Mouse (Mus musculus) megakaryocyte-erythroid progenitor cell, adult 5-6 weeks (primary cell): ENCODE measurements around the gene Tle3. TPM values are rescaled to one million over a fixed set of nuclear protein-coding genes. Genes with fewer than 3 reads are reported as not detected.

Experiments
- ATAC-seq: replicated peaks from 2 replicates; pipeline ENCODE4 v1.8.0; 2016; ENCODE audit warnings: mild to moderate bottlenecking, inconsistent platforms; ENCODE audit not compliant: severe bottlenecking, poor library complexity, low FRiP score, low TSS enrichment
- total RNA-seq, 2 experiments: library from RNA; stranded (forward) in 1 of 2; stranded (reverse) in 1 of 2; fragments of 200-1000, 215-1000 nt in 1 of 2; fragments of >200 nt in 1 of 2; fragmentation: Nextera tagmentation in 1 of 2; gene quantifications; 2 replicates each; pipeline ENCODE4 v1.2.3; 2014 to 2017

The Tle3 gene
- total RNA-seq, 2 experiments from 2014 or later = 26.7 to 57.0 TPM

DNA sequence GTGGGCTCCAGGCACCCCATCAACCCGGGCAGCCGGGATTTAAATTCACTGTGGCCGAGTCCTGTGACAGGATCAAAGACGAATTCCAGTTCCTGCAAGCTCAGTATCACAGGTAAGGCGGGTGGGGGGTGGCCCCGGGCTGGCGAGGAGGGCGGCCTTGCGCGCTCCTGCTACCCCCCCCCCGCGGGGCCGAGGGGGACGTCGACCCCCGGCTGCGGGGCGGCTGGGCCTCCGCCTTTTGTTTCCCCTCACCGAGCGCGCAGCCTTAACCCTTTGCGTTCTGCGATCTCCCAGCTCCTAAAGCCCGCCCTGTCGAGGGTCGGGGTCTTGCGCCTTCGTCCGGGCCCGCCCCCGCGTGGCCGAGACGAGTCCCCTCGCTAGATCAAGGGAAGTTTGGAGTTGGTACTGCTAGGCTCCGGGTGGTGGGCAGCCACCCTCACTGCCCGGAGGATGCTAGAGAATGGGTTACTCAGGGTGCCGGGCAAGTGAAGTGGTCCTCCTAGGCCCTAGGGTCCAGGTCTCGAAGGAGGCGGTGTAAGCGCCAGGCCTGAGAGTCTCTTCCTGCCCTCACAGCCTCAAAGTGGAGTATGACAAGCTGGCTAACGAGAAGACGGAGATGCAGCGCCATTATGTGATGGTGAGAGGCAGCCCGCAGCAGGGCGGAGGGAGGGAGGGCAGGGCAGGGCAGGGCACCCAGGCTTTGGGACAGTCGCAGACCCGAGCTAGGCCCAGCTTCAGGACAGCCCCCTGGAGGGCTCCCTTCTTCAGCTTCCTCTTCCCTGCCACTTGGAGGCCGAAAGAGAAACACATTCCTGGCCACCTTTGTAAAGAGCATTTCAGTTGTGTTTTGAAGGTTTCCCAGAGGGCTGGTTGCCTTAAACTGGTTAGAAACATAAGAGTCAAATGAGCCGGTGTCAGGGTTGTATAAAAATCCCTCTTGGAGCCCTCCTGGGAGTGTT lies 2.1 kb downstream of the Tle3 start:
- ATAC-seq = no peak

- ATAC-seq = no peak
Observed at GRCm38 (mm10) chr9:61375002-61375401, 2.8 kb downstream of the Tle3 start.

DNA sequence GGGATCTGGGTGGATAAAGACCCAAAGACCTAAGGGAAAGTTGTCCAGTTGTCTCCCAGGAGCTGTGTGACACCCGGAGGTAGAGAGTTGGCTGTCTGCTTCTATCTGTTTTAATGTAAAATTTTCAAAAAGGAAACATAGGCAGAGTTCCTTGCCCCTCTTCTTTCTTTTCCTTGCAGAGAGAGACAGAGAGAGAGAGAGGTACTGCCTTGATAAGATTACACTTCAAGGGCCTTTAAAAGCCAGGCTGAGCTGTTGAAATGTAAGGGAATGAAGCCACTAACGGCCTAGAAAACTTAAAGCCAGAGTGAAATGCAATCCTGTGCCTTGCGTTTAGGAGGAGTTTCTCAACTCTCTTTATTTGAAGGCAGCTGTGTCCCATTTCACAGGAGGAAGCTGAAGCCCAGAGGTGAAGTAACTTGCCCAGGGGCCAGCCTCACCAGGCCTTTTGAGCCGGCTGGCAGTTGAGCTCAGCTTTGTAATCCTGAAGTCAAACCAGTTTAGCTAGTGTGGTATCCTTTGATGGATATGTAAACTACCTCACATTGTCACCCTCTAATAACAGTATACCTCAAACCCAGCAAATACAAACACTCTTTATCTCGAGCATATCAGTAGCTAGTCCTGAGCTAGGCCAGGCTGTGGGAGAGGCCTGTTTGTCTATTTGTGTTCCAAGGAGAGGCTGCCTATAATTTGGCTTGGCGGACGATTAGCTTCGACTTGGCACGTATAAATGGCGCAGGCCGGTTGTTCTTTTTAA lies 3.8 kb downstream of the Tle3 start:
- ATAC-seq = no peak

DNA sequence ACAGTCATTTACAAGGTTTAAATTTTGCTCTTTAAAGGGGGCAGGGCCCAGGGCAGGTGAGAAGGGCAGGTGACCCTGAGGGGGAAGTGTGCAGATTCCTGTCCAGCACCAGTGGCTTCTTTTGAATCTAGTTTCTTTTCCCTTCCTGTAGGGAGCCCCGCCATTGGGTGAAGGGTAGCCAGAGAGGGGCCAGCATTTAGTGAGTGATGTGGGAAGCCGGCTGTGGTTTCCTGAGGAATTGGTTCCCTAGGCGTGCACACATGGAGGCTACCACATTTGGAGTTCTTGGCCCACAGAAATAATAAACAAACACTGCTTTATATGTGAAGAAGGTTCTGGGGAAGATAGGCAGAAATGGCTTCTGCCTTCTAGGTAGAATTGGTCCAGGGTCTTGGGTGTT lies 4.5 kb downstream of the Tle3 start:
- no peak for ATAC-seq

GRCm38 (mm10) chr9:61377706-61378479 lies 5.7 kb downstream of the Tle3 start:
- peak; percentile 45 for ATAC-seq

- no peak for ATAC-seq
Observed at GRCm38 (mm10) chr9:61378516-61378915, 6.3 kb downstream of the Tle3 start.

- ATAC-seq = no peak
Observed at GRCm38 (mm10) chr9:61379016-61379634, 7.0 kb downstream of the Tle3 start.

DNA sequence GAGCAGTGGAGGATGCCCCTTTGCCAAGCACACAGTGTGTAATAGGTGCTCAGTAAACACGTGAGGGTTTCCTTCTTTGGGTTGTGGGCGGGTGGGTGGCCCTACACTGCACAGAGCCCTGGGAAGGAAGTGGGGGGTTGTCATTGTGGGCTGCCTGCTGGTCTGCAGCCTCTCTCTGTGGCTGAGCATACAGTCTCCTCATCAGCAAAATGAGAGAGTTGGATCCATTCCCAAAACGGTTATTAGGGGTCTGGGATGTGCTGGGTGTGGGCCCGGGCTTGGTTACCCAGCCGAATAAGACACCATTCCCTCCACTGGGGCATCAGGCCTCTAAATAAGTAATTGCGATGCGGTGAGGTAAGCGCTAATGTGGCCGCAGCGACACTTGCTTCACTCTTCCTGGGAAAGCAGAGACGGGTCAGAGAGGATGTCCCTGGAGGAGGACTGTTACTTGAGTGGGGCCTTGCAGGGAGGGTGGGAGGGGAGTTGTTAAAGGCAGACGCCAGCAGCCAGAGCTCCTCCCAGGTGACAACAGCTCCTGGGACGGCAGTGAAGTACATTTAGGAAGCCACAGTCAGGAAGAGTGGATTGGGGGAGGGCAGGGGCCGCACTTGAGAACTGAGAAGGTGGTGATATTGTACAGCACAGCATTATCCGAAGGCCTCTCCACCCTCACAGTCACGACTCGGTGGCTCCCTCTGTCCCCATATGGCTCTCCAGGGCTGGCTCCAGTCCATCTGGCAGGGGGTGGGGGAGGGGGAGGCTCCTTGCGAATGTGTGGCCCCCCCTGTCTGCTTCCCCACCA lies 8.3 kb downstream of the Tle3 start:
- no peak for ATAC-seq

GRCm38 (mm10) chr9:61381063-61381408 lies 8.9 kb downstream of the Tle3 start:
- no peak for ATAC-seq

GRCm38 (mm10) chr9:61381445-61381844 lies 9.3 kb downstream of the Tle3 start:
- ATAC-seq = no peak

DNA sequence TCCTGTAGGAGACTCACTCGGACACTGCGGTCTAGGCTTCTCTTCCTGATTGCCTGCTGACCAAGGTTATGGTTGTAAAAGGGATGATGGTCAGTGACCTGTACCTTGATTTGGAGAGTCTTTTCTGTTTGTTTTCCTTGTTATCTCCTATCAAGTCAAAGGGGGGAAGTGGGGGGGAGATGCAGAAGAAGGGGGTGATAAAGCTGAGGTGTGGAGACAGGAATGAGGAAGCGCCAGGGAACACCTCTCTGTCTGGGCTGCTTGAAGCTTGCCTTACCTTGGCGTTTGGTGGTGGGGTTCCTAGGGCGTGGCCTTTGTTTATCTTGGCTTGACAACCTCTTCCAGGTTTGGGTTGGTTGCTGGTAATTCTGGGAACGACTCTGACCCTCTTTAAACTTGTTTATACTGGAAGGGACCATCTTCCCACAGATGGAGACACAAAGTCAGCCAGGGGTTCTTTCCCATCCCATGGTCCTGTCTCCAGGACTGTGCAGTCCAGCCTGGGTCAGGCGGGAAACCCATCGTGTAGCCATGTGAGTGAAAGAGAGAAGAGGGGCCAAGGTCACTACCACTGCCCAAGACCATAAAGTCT lies 10.5 kb downstream of the Tle3 start:
- ATAC-seq = no peak

DNA sequence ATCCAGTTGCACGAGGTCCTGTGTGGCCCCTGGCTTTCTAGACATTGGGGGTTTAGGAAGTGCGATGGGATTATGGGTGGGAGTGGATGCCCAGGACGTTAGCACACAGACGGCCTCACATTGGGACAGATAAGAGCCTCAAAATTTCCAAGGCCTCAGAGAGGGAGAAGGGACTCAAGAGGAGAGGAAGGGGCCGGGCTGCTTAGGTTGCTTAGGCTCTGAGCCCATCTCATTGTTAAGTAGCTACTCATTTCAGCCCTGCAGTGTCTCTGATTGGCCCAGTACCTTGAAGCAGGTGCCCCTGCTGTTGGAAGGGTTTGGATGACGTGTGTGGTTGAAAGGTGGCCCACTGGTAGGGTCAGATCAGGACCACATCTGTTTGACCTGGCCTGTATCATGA lies 11.9 kb downstream of the Tle3 start:
- ATAC-seq = no peak

GRCm38 (mm10) chr9:61384646-61385443 lies 12.7 kb downstream of the Tle3 start:
- ATAC-seq = no peak

- no peak for ATAC-seq
Observed at GRCm38 (mm10) chr9:61385753-61386152, 13.6 kb downstream of the Tle3 start.

DNA sequence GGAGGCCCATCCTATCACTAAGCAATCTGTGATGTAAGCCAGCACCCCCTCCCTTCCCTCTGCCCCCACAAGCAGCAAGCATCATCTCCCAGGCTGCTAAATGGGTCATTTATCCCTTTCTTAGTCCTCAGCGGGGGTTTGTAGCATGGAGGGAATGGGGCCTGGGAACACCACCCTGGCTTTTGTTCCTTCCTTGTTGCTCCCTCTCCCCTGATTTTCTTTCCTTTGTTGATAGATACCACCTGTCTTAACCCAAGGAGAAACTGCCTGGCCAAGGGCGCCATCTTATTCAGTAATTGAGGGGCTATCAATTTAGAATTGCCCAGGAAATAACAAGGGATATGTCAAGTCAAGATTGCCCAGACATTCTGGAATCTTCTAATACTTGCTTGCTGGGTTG lies 14.1 kb downstream of the Tle3 start:
- no peak for ATAC-seq

DNA sequence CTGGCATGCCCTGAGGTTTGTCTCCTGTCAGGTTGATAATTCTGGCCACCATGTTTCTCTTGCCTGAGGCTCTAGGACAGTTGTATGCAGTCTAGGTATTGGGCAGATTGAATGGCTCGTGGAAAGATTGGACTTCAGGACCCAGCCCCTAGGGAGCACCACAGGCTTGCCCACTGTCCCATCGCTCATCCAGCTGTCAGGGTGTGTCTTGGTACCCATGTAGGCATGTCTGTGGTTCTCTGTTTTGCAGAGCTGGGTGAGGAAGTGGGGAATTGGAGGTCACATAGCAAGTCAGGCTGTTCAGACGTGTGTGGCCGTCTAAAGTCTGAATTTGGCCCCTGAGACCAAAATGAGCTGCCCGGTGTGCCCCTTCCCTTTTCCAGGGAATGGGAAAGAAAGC lies 15.6 kb downstream of the Tle3 start:
- ATAC-seq = no peak

GRCm38 (mm10) chr9:61388214-61388613 lies 16.0 kb downstream of the Tle3 start:
- no peak for ATAC-seq
